Mouse (Mus musculus): Measurements from ENCODE around the gene Cnga1.
"Not testable (repeated sequence)": the region's sequence is repeated elsewhere in the genome, so short reads cannot be mapped to it uniquely, and the experiment has no call there.

The Cnga1 gene

DNA sequence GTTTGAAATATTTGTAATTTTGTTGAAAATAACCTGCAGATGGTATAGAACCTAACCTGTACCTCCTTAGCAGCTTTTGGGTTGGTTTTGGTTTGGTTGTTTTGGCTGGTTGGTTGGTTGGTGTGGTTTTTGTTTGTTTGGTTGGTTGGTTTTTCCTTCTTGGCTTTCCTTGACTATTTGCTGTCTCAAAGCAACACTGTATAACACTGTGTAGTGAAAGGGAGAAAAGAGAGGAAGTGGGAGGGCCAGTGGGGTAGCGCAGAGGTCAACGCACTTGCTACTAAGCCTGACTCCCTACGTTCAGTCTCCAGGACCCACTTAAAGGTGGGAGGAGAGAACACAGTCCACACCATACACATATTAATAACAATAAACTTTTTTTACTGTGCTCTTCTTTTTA, 7.5 kb downstream of the Cnga1 start:
- no peak for DNase-seq

GRCm38 (mm10) chr5:72636122-72636521, 8.0 kb downstream of the Cnga1 start:
- DNase-seq = no peak

DNA sequence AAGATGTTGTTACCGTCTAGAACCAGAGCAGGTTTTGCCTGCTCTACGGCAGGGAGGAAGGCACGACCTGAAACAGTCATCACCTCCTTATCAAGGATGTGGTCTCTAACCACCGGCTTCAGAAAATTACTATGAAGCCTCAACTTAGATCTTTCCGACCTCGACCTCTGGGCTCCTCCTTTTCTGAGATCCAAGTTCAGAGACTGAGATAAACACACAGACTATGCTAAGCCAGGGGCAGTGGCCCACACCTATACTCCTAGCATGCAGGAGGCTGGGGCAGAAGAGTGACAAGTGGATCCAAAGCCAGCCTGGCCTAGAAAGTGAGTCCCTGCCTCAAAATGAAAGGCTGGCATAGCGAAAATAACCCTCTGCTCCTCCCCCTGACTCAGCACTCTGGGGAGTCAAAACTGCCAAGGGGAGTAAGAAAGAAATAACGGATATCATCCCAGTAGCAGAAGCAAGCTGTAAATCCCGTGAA, 9.2 kb downstream of the Cnga1 start:
- no peak for DNase-seq

DNA sequence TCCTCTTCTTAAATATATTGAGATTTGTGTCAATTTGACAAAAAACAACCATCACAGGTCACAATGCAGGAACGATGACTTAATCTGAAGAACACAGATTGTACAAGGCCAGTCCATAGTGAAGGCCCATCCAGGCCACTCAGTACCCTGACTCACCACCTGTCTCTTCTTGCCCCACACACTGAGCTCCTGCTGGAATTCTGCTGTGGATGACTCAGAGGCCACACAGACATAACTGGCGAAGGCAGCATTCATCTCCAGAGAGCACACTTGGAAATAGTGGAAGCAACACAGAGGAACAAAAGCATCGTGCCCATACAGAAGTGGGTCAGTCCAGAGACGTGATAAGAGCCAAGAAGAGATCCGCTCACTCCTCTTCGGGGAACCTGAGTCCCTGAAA, 14.0 kb downstream of the Cnga1 start:
- no peak for DNase-seq

DNA sequence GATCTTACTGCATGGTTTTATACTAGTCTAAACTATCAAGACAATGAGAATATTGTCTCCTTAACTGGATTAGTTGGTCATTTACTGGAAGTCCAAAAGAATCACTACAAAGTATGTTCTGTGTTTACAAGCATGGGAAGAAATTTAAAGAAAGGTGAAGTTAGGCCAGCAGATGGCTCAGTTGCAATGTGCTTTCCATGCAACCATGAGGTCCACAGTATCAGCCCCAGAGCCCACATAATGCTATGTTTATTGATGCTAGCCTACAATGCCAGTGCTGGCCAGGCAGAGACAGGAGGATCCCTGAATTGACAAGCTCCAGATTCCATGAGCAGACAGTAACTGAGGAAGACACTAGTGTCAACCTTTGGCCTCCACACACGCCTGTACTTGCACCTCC, 23.1 kb downstream of the Cnga1 start:
- DNase-seq = no peak

DNA sequence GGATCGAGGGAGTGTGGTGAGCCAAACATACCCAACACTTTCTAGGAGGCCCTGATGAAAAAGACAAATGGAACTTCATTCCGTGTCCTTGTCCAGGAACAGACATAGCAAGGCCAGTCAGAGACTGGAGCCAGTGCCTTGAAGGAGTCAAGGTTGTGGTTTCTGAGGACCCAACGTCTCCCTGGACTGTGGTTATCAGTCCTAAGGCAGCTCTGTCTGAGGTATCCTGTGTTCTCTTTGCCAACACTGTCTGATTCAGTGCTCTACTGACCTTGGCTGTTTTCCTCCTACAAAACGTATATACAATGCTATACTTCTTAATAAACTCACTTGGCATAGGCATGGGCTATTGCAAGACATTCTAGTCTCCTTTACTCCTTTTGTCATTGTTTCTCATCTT, 26.7 kb downstream of the Cnga1 start:
- no peak for DNase-seq

- DNase-seq = no peak
These were observed 40.9 kb downstream of the Cnga1 start for GRCm38 (mm10) chr5:72603138-72603537.

- no peak for DNase-seq
These were observed 43.1 kb downstream of the Cnga1 start for GRCm38 (mm10) chr5:72601006-72601405.

DNA sequence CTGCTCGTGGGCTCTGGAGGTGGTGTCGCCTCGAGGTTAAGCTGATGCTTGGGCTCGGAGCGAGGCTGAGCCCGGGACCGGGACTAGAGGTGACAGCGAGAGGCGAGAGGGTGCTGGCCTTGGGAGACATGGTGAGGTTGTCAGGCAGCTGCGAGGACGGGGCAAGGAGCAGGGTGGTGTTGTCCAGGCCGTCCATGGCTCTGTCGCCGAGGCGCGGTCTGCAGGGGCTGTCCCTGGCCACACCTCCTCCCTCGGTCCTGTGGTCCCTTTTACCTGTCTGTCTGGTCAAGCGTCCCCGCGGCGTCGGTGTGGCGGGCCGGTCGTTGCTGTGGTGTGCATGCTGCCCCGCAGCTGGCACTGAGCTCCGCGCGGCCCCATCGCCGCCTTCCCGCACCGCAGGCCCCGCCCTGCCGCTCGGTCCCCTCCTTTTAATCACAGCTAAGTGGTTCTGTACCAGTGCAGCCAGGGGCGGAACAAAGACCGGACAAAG, 56.8 kb downstream of the Cnga1 start, which contains the start of gene Gm5868:
Gene Gm5868, minus strand, starts transcription at position 360 of the 490 bp plus-strand sequence.
- no peak for DNase-seq

DNA sequence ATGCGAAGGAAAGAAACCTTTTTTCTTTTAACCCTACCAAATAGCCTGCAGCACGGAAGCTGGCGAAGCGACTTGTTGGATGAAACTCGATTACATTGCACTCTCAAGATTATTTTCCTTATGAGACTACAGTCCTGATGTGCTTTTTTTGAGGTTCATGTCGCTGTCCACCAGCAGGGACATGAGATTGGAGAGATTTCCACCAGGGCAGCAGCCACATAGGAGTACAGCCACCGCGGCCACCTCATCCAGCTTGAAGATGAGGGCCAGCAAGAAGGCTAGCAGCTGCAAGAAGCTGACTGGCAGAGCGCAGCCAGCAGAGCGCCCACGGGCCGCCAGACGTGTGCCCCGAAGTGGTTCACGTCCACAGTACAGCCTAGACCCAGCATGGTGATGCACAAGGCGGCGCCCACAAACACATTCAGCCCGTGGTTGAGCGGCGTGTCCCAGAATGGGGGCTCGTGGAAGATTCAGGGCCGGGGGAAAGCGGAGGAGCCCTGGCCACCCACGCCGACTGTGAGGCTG, 57.3 kb downstream of the Cnga1 start:
- not testable (repeated sequence) for DNase-seq

GRCm38 (mm10) chr5:72586122-72586521, 58.0 kb downstream of the Cnga1 start:
- not testable (repeated sequence) for DNase-seq

GRCm38 (mm10) chr5:72580970-72581332, 63.1 kb downstream of the Cnga1 start, which contains the start of gene Zar1:
TSS of gene Zar1 (minus strand) at chr5:72581254.
- not testable (repeated sequence) for DNase-seq

- DNase-seq = not testable (repeated sequence)
These were observed 63.7 kb downstream of the Cnga1 start for GRCm38 (mm10) chr5:72580088-72580969.

DNA sequence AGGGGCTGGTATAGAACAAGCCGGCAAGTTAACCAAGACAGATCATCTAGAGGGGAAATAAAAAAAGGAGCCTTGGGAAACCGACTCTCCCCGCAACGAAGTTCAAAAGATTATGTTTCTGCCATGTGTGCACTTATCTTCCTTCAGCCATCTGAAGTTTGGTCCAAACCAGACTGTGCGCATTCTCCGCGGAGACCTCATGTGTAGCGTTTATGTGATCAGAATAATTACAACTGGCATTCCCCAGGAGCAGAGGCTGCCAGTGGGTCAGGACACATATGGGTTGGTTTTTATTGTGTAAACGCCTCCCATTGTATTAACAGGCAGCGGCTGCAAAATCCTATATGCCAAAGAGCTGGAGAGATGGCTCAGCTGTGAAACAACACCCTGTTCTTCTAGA, 64.5 kb downstream of the Cnga1 start:
- DNase-seq = not testable (repeated sequence)

- no peak for DNase-seq
These were observed 78.5 kb downstream of the Cnga1 start for GRCm38 (mm10) chr5:72565621-72566020.

DNA sequence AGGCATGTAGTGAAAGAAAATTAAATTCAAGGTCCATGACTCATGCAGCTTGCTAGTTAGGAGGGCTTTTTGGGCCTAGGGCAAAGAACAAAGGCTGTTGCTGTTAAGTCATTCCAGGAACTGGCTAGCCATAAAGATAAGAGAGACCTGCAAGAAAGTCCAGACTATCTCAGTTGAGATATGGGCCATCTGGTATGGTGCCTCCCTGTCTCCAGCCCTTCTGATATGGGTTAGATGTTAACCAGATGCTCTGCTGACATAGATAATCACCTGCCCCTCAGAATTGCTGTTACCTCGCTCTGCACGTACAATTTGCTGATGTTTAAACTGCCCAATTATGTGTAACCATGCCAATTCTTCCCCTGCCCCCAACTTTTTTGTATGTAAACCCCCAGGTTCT, 80.9 kb downstream of the Cnga1 start:
- not testable (repeated sequence) for DNase-seq

GRCm38 (mm10) chr5:72560976-72561628, 83.0 kb downstream of the Cnga1 start:
- no peak for DNase-seq

- peak; percentile 96 for DNase-seq
These were observed 84.5 kb downstream of the Cnga1 start, which contains the start of gene Nfxl1 for GRCm38 (mm10) chr5:72559544-72560049. TSS of gene Nfxl1 (minus strand) at chr5:72559684.

GRCm38 (mm10) chr5:72558716-72559526, 85.2 kb downstream of the Cnga1 start:
- DNase-seq = no peak

- DNase-seq = no peak
These were observed 87.8 kb downstream of the Cnga1 start for GRCm38 (mm10) chr5:72556245-72556644.

Measured in cerebellum, adult 11 months (tissue).